Mouse (Mus musculus) lung, adult 2 months (tissue): Measurements from ENCODE around the gene Lypd4.

Experiments
- CTCF ChIP-seq: fragments of 200-500 bp; IDR thresholded peaks from 2 replicates; pipeline ENCODE4 v1.5.1; 2011; ENCODE audit warnings: mild to moderate bottlenecking, low read length, control low read depth; ENCODE audit not compliant: insufficient read depth
- POLR2A ChIP-seq: fragments of 200-500 bp; IDR thresholded peaks from 2 replicates; pipeline ENCODE4 v1.6.1; 2011; ENCODE audit warnings: low read depth, mild to moderate bottlenecking, control low read depth, low read length, borderline replicate concordance; ENCODE audit errors: extremely low read depth

DNA sequence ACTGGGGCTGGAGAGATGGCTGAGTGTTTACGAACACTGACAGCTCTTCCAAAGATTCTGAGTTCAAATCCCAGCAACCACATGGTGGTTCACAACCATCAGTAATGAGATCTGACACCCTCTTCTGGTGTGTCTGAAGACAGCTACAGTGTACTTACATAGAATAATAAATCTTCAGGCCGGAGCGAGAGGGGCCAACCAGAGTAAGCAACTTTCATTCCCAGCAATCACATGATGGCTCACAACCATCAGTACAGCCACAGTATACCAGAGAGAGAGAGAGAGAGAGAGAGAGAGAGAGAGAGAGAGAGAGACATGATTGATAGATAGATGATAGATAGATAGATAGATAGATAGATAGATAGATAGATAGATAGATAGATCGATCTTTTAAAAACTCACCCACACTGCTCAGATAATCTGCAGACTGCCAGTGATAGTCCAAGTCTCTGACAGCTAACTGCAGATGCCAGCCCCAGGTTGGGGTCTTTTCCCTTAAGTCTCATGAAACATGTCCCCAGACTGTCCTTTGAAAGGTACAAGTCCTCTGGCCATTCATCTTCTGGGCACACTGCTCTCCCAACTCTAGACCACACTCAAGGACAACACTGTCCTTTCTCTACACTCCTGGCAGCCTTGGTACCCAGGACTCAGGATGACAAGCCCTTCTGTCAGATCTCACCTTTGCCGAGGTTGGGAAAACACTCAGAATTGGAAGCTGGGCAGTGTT lies 18.0 kb downstream of the Lypd4 start:
- TF ChIP-seq CTCF = no peak
- no peak for TF ChIP-seq POLR2A
